Mouse (Mus musculus): ENCODE measurements around the gene Ttyh2. TPM values are rescaled to one million over a fixed set of nuclear protein-coding genes. Genes with fewer than 3 reads are reported as not detected.
A peak's percentile ranks its signal among the peaks of the same experiment; 100 is the strongest.
"Not testable (repeated sequence)": the region's sequence is repeated elsewhere in the genome, so short reads cannot be mapped to it uniquely, and the experiment has no call there.

Gene Ttyh2
- total RNA-seq, 2 experiments from 2014 or later: 1.3 to 1.6 TPM

DNA sequence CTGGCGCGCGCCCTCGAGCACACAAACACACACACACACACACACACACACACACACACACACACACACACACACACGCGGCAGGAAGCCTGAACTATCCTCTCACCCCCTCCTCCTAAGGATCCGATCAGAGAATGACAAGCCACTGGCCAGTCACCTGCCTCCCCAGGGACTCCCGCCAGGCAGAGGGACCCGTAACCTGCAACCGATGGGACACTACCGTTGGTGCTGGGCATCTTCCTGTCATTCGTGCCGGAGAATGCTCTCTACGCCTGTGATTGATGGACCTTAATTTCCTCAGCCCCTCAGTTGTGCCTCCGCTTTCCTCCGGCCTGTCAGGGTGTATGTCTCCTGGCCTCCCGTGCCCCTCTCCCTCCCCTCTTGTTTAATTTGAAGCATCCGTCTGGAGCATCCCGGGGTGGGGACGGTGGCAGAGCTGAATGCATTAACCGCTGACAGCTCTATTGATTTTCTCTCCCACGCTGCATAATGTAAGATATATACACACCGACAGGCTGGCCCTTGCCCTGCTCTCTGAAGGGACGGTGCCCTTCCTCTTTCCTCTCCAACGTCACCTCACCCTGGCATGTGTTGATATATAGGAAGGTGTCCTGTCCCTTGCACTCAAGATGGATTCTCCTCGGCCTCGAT, 18.1 kb upstream of the Ttyh2 start:
- no peak for ATAC-seq (replicated peaks; ENCODE audit: low FRiP score, poor library complexity, severe bottlenecking)

GRCm38 (mm10) chr11:114657737-114658136, 17.5 kb upstream of the Ttyh2 start:
- ATAC-seq (replicated peaks; ENCODE audit: low FRiP score, poor library complexity, severe bottlenecking): no peak

DNA sequence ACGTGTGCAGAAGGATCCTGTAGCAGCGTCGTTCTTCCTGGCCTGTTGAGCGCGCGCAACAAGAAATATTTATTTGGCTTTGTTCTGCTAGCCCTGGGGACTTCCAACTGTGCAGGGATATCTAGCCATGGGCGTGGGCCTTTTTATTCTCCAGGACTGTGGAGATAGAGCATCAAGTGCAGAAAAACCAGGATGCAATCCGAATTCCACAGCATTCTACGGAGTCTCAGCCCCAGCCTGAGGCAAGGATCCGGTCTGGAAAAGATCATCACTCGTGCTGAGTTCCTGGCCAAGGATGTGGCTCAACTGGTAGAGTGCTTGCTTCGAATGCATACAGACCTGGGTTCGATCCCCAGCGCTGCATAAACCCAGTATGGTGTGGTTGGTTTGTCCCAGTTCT, 13.1 kb upstream of the Ttyh2 start:
- no peak for ATAC-seq (replicated peaks; ENCODE audit: low FRiP score, poor library complexity, severe bottlenecking)

GRCm38 (mm10) chr11:114662746-114663362, 12.4 kb upstream of the Ttyh2 start:
- ATAC-seq (replicated peaks; ENCODE audit: low FRiP score, poor library complexity, severe bottlenecking): peak; percentile 72; the same call in 1 of the 2 replicates

GRCm38 (mm10) chr11:114664164-114664563, 11.1 kb upstream of the Ttyh2 start:
- ATAC-seq (replicated peaks; ENCODE audit: low FRiP score, poor library complexity, severe bottlenecking): no peak

DNA sequence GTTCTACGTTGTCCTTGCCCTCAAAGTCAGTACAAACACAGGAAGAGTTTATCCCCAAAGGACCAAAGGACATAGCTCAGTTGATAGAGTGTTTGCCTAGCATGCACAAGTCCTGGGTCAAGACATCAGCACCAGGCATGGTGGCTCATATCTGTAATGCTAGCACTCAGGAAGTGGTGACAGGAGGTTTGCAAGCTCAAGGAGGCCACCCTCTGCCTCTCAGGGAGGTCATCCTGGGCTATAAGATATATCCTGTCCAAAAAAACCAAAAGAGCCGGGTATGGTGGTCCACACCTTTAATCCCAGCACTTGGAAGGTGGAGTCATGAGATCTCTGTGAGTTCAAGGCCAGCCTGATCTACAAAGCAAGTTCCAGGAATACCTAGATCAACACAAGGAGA, 9.8 kb upstream of the Ttyh2 start:
- ATAC-seq (replicated peaks; ENCODE audit: low FRiP score, poor library complexity, severe bottlenecking): no peak

DNA sequence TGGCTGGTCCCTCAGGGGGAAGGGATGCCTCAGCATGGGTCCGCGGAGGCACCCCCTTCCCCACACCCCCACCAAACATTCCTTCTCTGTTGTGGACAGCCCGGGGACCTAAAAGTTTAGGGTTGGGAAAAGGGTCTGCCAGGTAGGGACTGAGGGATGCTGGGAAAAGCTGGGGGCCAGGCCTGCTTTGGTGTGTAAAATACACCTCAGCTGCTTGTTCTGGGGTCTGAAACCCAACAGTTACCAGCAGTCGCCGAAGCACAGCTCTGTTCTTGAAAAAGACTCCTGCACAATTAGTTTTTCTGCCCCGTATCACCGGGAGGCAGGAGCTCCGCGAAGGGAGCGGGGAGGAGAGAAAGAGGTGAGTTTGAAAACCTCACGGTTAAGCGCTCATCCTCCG, 8.4 kb upstream of the Ttyh2 start:
- ATAC-seq (replicated peaks; ENCODE audit: low FRiP score, poor library complexity, severe bottlenecking): no peak

GRCm38 (mm10) chr11:114667236-114667931, 7.8 kb upstream of the Ttyh2 start:
- ATAC-seq (replicated peaks; ENCODE audit: low FRiP score, poor library complexity, severe bottlenecking): no peak

DNA sequence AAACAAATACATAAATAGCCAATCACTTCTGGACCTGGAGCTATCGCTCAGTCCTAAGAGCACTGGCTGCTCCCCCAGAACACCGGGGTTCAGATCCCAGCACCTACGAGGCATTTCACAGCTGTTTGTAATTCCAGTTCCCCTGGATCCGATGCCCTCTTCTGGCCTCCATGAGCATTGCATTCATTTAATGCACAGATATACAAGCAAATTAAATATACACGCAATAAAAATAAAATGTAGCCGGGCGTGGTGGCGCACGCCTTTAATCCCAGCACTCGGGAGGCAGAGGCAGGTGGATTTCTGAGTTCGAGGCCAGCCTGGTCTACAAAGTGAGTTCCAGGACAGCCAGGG, 7.3 kb upstream of the Ttyh2 start:
- peak; percentile 51 for ATAC-seq (replicated peaks; ENCODE audit: low FRiP score, poor library complexity, severe bottlenecking)

- ATAC-seq (replicated peaks; ENCODE audit: low FRiP score, poor library complexity, severe bottlenecking): peak; percentile 86
Measured at GRCm38 (mm10) chr11:114668301-114668710, 6.9 kb upstream of the Ttyh2 start, which contains the start of gene Rpl38. Rpl38 (plus strand) TSS chr11:114668524.

DNA sequence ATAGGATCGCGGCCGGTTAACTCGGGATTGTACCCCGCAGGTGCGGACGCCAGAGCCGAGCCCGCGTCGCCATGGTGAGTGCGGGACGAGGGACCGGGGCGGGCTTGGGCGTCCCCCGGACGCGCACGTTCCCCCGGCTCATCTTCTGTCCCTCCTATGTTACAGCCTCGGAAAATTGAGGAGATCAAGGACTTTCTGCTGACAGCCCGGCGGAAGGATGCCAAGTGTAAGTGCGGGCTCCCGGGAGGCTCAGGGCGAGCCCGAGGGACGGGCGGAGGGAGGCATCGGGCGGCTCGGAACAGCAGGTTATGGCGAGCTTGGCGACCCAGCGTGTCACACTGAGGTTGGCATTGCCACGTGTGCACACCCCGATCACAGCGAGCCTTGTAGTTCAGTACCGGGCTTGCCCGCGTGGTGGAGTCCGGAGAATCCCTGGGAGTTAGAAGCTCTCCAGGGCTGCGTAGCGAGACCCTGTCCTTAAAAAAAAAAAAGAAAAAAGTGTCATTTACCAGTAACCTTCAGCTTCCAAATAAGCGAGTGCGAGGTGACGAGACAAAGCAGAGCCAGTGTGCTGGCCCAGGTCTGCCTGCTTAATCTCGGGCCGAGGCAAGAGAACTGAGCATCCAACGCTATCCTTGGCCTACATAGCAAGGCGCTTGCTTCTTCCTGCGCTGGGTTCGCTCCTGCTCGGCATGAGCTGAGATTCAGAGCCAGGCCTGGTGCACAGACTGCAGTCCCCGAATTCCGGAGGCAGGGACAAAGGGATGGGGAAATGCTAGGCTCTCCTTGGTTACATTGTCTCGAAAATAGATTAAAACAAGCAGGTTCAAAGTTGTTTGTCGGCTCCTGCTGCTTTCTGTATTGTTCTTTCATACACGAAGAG, 6.2 kb upstream of the Ttyh2 start:
- peak; percentile 71 for ATAC-seq (replicated peaks; ENCODE audit: low FRiP score, poor library complexity, severe bottlenecking)

DNA sequence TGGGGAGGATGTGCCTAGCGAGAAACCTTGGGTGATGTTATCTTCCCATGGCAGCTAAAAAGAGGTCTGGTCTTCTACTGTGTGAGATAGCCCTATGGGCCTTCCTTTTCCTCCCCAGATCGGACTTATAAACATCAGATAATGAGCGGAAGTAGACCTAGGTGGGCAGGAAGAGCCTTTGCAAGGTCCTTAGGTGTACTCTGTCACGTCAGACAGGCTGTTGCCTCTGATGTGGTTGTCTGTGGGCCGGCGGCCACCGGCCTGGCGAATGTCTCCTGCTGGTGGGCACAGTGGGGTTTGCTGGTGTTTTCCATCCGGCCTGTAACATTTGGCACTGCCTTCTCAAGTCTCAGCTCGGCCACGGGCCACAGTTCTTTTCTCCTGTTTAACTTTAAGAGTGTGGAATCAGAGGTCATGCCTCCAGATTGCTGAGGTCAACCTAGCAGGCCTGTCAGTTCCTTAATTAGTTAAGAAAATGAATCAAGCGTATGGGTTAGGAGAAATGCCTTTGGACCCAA, 5.5 kb upstream of the Ttyh2 start:
- ATAC-seq (replicated peaks; ENCODE audit: low FRiP score, poor library complexity, severe bottlenecking): no peak

GRCm38 (mm10) chr11:114671147-114671546, 4.1 kb upstream of the Ttyh2 start:
- no peak for ATAC-seq (replicated peaks; ENCODE audit: low FRiP score, poor library complexity, severe bottlenecking)

GRCm38 (mm10) chr11:114672794-114673718, 2.2 kb upstream of the Ttyh2 start:
- ATAC-seq (replicated peaks; ENCODE audit: low FRiP score, poor library complexity, severe bottlenecking): no peak

- no peak for ATAC-seq (replicated peaks; ENCODE audit: low FRiP score, poor library complexity, severe bottlenecking)
Measured at GRCm38 (mm10) chr11:114673719-114674050, 1.5 kb upstream of the Ttyh2 start.

DNA sequence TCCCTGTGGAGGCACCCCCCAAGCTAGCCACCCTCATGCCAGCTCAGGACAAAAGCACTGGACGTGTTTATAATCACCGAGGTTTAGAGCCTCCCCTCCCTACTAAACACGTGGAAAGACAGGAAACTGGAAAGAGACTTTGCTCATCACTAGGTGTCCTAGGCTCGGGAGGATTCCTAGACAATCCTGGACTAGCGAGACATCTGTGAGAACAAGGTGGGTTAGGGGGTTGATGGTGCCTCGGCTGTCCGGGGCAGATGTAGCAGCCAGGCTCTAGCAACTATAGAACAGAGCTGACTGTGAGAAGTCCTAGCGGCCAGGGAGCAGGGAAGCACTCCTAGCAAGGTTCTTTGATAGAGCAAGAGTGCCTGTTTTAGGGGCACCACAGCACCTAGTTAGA, 1.1 kb upstream of the Ttyh2 start:
- no peak for ATAC-seq (replicated peaks; ENCODE audit: low FRiP score, poor library complexity, severe bottlenecking)

DNA sequence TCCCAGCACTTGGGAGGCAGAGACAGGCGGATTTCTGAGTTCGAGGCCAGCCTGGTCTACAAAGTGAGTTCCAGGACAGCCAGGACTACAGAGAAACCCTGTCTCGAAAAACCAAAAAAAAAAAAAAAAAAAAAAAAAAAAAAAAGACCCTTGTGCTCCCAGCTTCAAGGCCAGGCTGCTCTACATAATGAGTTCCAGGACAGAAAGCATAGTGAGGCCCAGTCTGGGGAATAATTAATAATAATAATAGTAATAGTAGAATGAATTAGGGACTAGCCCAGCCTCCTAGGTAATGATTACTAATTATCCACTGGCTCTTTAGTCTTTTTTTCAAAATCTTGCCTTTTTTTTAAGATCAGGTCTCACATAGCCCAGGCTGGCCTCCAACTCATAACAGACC, 435 bp upstream of the Ttyh2 start:
- not testable (repeated sequence) for ATAC-seq (replicated peaks; ENCODE audit: low FRiP score, poor library complexity, severe bottlenecking)

DNA sequence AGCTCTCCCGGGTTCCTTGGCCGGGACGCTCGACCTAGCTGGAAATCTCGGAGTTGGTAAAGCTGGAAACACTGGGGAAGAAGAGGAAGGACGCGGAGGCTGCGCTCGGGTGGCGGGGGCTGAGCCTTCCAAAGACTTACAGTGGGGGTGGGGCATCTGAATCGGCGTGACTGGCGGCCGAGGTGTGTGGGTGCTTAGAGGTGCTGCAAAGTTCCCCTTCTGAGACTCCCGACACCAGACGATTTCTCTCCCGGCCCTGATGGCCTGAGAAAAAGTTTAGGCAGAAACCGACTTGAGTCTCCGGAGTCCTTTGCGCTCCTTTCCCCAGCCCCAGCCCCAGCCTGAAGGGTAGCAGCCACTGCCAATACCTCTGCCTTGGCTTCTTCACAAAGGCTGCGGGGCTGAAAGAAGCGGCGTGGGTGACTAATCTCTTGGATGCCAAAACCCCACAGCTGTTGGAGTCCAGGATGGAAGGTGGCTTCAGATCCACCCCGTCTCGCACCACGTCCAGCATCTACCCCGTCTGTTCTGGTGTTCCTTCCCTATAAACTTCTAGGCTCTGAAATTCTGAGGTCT, 683 bp downstream of the Ttyh2 start:
- ATAC-seq (replicated peaks; ENCODE audit: low FRiP score, poor library complexity, severe bottlenecking): no peak

DNA sequence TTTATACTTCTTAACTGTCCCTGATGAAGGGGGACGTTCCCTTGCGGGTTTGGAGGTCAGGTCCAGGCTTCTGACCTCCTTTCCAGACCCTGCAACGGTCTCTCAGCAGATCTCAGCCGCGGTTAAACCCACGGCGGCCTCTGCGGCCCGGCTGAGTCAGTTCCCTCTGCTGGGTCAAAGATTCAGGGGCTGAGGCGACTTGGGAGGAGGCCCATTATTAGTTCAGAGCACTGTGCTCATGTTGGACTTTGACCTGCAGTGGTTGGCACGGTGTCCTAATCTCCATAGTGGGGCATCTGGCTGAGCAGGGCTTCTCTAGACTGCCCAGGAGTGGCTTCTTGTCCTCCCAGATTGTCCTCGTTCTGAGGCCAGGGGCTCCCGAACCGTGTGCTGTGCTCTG, 1.2 kb downstream of the Ttyh2 start:
- ATAC-seq (replicated peaks; ENCODE audit: low FRiP score, poor library complexity, severe bottlenecking): no peak

Data from erythroid progenitor cell, adult 5-6 weeks (primary cell).